Mouse (Mus musculus) E14TG2a.4 (cell line): Measurements from ENCODE around the gene 1520401A03Rik.

Experiments
- CTCF ChIP-seq: conservative IDR thresholded peaks from 2 replicates; pipeline ENCODE4 v1.5.1; 2014; ENCODE audit warnings: low read length
- NANOG ChIP-seq: IDR thresholded peaks from 2 replicates; pipeline ENCODE4 v1.6.1; 2014; ENCODE audit warnings: borderline replicate concordance, low read length, mixed read lengths
- POU5F1 ChIP-seq: IDR thresholded peaks from 2 replicates; pipeline ENCODE4 v1.6.1; 2014; ENCODE audit warnings: low read length, borderline replicate concordance

- TF ChIP-seq CTCF (no peak), POU5F1 (no peak), NANOG (no peak)
Measured at GRCm38 (mm10) chr17:23757581-23757980, 35.0 kb upstream of the 1520401A03Rik start.
